Mouse (Mus musculus): ENCODE data around the gene Tnrc18.
"Not testable (repeated sequence)": the region's sequence is repeated elsewhere in the genome, so short reads cannot be mapped to it uniquely, and the experiment has no call there.

Gene Tnrc18

GRCm38 (mm10) chr5:142817524-142818434, at the start of gene Tnrc18:
Gene Tnrc18 (minus strand): TSS chr5:142817662.
- peak; percentile 100 for DNase-seq

GRCm38 (mm10) chr5:142857763-142858229, 40.3 kb upstream of the Tnrc18 start:
- DNase-seq: peak; percentile 88 to 93

DNA sequence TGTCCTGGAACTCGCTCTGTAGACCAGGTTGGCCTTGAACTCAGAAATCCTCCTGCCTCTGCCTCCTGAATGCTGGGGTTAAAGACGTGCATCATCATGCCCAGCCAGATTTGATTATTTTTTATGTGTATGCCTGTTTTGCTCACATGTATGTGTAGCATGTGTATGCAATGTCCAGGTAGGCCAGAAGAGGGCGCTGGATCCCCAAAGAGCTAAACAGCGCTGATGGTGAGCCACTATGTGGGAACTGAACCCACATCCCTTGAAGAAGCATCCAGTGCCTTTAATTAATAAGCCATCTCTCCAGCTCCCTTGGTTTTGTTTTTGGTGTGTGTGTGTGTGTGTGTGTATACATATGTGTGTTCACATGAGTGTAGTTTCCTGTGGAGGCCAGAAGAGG, 38.9 kb upstream of the Tnrc18 start:
- DNase-seq: peak in 1 of 2 experiments; percentile 42

DNA sequence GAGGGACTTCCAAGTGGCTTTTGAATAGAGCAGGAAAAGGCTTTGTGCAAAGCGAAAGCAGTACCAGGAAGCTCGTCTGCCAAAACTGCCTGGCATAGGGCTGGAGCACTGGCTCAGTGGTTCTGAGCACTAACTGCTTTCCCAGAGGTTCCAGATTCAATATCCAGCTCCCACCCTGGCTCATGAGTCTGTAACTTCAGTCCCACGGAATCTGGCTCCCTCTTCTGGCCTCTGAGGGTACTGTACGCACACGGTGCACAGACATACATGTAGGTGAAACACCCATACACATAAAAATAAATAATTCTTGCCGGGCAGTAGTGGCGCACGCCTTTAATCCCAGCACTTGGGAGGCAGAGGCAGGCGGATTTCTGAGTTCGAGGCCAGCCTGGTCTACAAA, 37.4 kb upstream of the Tnrc18 start:
- peak; percentile 71 to 87 for DNase-seq

DNA sequence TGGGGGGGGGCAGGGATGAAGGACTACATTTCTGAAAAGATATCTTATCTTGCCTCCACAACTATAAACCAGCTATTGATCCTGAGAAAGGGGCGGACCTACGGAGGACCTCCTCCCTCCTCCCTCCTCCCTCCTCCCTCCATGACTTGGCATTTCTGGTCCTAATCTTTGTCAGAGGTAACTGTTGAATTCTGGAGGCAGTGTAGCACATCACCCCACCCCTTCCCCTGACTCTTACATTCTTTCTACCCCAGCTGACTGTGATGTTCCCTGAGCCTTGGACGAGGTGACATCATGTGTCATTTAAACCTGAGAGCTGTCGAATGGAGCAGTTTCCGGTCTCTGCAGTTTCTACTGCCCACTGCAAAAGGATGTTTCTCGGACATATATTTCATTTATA, 36.1 kb upstream of the Tnrc18 start:
- no peak for DNase-seq

DNA sequence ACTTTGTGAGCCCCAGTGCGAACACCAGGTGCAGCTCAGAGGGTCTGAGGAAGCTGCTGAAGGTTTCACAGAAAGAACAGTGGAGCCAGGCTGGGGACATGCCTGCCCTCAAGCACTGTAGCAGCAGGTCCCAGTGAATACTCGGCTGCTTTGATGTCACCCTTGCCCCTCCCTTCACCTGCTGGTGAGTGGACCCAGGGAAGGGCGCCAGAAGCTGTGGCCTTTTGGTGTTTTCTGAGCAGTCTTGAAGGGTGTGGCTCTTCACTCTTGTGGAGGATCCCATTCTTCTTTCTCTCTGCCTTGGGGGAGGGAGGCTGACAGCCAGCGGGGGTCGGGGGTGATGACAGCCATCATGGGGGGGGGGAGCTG, 34.2 kb upstream of the Tnrc18 start:
- peak in 1 of 2 experiments; percentile 29 for DNase-seq

GRCm38 (mm10) chr5:142850916-142851680, 33.6 kb upstream of the Tnrc18 start:
- DNase-seq: no peak

DNA sequence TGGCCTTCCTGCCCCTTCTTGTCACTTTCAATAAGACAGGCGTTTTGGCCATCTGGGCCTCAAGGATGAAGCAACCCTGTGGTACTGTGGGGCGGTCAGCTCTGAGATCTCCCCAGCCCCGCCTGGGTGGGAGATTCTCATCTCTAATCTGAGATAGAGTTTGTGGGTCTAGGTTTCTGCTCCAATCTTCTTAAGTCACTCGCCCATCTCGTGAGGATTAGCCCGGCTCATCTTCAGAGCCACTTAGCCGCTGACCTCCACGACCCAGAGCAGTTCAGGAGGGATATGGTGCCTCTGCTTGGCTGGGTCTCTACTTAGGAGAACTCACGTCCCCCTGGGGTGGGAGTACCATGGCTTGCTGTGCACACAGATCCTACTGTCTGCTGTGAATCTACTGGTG, 33.0 kb upstream of the Tnrc18 start:
- DNase-seq: no peak

- no peak for DNase-seq
Observed at GRCm38 (mm10) chr5:142848911-142849310, 31.4 kb upstream of the Tnrc18 start.

DNA sequence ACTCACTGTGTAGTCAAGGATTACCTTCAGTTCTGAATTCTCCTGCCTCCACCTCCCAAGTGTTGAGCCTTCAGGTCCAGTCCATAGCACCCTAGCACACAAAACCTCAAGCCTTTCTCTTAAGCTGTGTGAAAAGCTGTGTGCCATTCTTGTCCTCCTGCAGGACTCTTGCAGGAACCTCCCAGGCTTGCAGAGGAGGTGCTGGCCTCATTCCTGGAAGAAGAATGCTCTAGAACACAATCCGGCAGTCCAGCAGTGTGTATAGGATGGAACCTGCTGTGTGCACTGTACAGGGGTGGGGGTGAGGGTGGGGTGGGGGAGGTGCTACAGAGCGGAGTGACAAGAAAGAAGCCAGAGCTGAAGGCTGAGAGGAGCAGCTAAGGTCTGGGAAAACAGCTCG, 30.7 kb upstream of the Tnrc18 start:
- no peak for DNase-seq

DNA sequence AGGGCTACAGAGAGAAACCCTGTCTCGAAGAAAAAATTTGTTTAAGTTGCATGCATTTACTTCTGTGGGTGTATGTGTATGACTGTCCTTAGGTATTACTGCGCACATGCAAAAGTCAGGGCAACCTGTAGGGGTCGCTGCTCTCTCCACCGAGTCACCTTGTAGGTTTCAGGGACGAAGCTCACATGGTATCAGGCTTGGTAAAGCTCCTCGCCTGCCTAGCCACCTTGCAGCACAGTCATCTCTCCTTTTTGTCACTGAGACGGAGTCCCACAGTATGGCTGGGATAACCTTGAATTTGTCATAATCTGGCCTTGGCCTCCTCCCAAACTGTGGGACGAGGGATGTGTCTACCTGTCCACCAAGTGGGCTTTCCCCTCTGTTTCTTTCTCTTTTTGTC, 27.0 kb upstream of the Tnrc18 start:
- DNase-seq: peak in 1 of 2 experiments; percentile 62

GRCm38 (mm10) chr5:142842137-142842642, 24.7 kb upstream of the Tnrc18 start:
- DNase-seq: peak; percentile 53 to 55

- DNase-seq: no peak
Observed at GRCm38 (mm10) chr5:142841372-142842136, 24.1 kb upstream of the Tnrc18 start.

- DNase-seq: not testable (repeated sequence)
Observed at GRCm38 (mm10) chr5:142837427-142837826, 20.0 kb upstream of the Tnrc18 start.

DNA sequence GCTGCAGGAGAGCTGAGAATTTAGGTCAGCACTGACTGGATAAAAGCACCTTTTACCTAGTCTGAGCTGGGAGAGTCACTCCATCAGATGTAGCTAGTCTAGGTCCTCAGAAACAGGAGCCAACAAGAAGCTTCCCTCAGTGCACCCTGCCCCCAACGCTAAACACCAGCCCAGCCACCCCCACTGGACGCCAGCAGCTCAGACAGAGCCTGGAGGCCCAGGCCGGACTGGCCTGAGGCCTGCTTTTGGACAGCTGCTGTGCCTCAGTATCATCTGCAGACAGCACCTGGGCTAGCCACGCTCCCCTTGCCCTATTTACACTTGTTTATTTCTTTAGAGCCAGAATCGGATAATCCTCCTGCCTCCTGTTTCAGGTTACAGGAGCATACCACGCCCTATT, 19.4 kb upstream of the Tnrc18 start:
- DNase-seq: no peak

DNA sequence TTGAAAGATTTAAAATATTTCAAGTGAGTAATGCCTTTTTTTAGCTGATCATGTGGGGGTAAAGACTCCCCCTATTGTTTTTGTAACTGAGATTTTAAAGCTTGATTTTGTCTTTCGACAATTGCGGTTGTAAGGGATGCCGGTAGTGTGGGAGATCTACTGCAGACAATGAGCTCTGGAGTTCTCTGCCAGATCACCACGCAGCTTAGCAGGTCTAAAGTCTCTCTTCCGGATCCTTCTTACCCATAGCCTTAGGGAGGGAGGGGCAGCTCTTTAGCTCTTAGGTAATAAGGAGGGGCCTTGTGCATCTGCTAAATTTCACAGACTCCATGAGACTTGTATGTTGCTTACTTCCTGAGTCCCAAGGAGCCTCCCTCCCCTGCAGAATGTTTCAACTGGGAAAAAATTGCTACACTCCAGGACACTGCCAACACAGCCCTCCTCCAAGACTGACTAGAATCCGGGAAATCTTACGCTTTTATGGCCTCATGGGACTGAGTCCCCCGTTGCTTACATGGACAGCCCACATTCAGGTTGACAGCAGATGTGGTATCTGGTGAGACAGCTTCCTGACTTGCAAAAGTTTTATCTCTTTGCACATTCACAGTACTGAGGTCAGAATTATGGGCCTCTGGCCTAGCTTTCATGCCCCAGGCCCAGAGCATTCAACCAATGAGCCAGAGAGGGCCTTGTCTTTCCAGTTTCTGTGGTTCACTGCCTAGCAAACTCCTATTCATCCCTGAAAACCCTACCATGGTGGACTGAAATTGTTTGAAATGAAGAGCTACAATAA, 16.4 kb upstream of the Tnrc18 start:
- DNase-seq: no peak

- no peak for DNase-seq
Observed at GRCm38 (mm10) chr5:142826131-142826530, 8.7 kb upstream of the Tnrc18 start.

GRCm38 (mm10) chr5:142825665-142826064, 8.2 kb upstream of the Tnrc18 start:
- DNase-seq: no peak

DNA sequence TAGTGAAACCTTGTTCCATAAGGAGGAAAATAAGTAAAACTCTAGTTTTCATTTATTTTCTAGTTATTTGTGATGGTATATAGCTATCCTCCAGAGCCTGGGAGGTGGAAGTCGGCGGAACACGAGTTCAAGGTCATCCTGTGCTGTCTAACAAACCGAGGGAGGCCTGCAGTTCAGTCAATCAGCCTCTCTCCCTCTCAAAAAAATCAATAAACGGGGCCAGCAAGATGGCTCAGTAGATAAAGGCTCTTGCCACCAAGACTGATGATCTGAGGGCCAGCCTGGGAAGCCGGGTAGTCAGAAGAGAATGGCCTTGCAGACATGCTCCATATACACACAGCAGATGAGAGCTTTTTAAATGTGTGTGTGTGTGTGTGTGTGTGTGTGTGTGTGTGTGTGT, 6.6 kb upstream of the Tnrc18 start:
- DNase-seq: no peak

- DNase-seq: peak; percentile 70 to 75
Observed at GRCm38 (mm10) chr5:142823096-142824062, 5.9 kb upstream of the Tnrc18 start.

Data from cerebellum, postnatal 14 days (tissue).